Mouse (Mus musculus) heart, adult 2 months (tissue): ENCODE measurements at regions not wholly inside any gene's neighbourhood (a gene's known extent, or its start where the extent isn't known, plus 50 kb on each side); places are given as distances from the start of the nearest gene placed in this dataset.

ENCODE experiments used
- DNase-seq, 2 experiments: peaks; one replicate each; pipeline ENCODE4 v3.0.0; 2021
- H3K27ac ChIP-seq: fragments of 200-600 bp; 2 replicates; pipeline ENCODE4 v1.8.1; 2022
- H3K27me3 ChIP-seq: fragments of 200-500 bp; 2 replicates; pipeline ENCODE4 v1.6.1; 2012; ENCODE audit warnings: mild to moderate bottlenecking, low read length, inconsistent platforms, mixed read lengths; ENCODE audit not compliant: control insufficient read depth, insufficient read depth
- H3K36me3 ChIP-seq: fragments of 200-500 bp; 2 replicates; pipeline ENCODE4 v1.6.1; 2012; ENCODE audit warnings: low read length, inconsistent platforms; ENCODE audit not compliant: control insufficient read depth, insufficient read depth
- H3K4me1 ChIP-seq: fragments of 200-500 bp; 2 replicates; pipeline ENCODE4 v1.6.1; 2011; ENCODE audit warnings: low read length; ENCODE audit not compliant: control insufficient read depth, insufficient read depth
- H3K4me3 ChIP-seq: fragments of 200-600 bp; 2 replicates; pipeline ENCODE4 v1.8.1; 2022
- H3K79me2 ChIP-seq: fragments of 200-500 bp; replicated peaks from 2 replicates; pipeline ENCODE4 v1.6.1; 2012; ENCODE audit warnings: mild to moderate bottlenecking, inconsistent platforms, low read length, moderate library complexity, mixed read lengths; ENCODE audit not compliant: control insufficient read depth, insufficient read depth
- H3K9ac ChIP-seq: fragments of 200-500 bp; 2 replicates; pipeline ENCODE4 v1.6.1; 2012; ENCODE audit warnings: low read depth, mild to moderate bottlenecking, control low read depth, inconsistent platforms, low read length, mixed read lengths
- CTCF ChIP-seq: fragments of 200-600 bp; IDR thresholded peaks from 2 replicates; pipeline ENCODE4 v1.8.1; 2022; ENCODE audit warnings: antibody characterized with exemption, mild to moderate bottlenecking, moderate library complexity
- EP300 ChIP-seq: fragments of 200-500 bp; IDR thresholded peaks from 2 replicates; pipeline ENCODE4 v1.6.1; 2011; ENCODE audit warnings: low read depth, low read length, control low read depth; ENCODE audit not compliant: insufficient read depth
- POLR2A ChIP-seq: fragments of 200-500 bp; IDR thresholded peaks from 2 replicates; pipeline ENCODE4 v1.6.1; 2011; ENCODE audit warnings: mild to moderate bottlenecking, low read depth, low read length, control low read depth; ENCODE audit not compliant: insufficient read depth
- WGBS: fragments of 180-500 bp; shearing (Covaris S2); methylation state at CpG from one replicate; pipeline ENCODE4 v1.1.7; 2018; 5-methylcytosine and 5-hydroxymethylcytosine counted together
- intact Hi-C: fragments of 180-260 bp; cut with DNase I; formaldehyde crosslinking; loops from one replicate; pipeline ENCODE4 v1.15.1; 2025

DNA sequence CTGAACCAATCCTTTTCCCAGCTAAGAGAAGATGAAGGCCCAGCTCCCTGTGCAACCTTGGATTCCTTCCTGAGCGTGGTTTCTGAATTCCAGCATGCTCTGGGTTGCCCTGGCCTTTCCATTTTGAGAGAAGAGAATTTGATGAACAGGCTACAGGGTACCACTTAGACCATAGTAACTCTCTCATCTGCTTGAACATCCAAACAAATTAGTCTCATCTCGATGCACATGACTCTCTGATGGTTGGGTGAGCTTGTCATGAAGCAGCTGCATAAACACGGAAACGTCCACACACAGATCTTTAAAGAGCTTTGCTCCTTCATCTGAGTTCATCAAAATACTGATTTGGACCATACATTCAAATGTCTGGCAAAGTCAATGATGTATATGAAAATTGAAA lies 414.0 kb upstream of the Rgma start:
- Histone ChIP-seq H3K9ac (no peak overlapping the region), H3K27ac (no peak overlapping the region), H3K27me3 (no peaks in the 10 kb centered on the region), H3K36me3 (no peaks in the 10 kb centered on the region), H3K4me1 (no peaks in the 10 kb centered on the region), H3K4me3 (no peak overlapping the region), H3K79me2 (no peaks in the 10 kb centered on the region)
- intact Hi-C loops: no loop called here
- no peak for DNase-seq
- TF ChIP-seq EP300 (no peak), POLR2A (no peak), CTCF (no peak)
- 81% methylated on average over 4 of the region's 4 CpGs for WGBS

DNA sequence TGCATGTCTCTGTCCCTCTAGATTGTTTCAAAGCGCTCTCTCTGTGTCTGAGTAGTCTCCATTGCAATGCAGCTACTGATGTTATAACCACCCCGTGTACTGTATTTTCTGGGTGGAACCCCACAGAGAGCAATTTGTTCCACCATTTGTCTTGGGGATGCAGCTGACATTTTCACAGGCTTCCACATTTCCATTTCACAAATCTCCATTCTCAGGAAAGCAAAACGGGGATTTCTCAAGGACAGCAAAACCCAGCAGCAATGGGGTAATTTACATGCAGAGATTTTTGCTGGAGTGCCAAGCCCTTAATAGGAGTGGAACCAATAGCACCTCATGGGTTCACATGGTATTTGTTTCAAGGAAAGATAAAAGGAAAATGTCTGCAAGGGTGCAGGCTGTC lies 412.5 kb upstream of the Rgma start:
- TF ChIP-seq CTCF: no peak
- TF ChIP-seq EP300: no peak
- no peak for TF ChIP-seq POLR2A
- Histone ChIP-seq H3K27ac (no peak overlapping the region), H3K4me3 (no peak overlapping the region), H3K9ac (no peak overlapping the region), H3K36me3 (no peaks in the 10 kb centered on the region), H3K27me3 (no peaks in the 10 kb centered on the region), H3K79me2 (no peaks in the 10 kb centered on the region), H3K4me1 (no peaks in the 10 kb centered on the region)
- WGBS: 52% methylated on average over 3 of the region's 3 CpGs
- intact Hi-C loops: no loop called here
- DNase-seq: no peak

DNA sequence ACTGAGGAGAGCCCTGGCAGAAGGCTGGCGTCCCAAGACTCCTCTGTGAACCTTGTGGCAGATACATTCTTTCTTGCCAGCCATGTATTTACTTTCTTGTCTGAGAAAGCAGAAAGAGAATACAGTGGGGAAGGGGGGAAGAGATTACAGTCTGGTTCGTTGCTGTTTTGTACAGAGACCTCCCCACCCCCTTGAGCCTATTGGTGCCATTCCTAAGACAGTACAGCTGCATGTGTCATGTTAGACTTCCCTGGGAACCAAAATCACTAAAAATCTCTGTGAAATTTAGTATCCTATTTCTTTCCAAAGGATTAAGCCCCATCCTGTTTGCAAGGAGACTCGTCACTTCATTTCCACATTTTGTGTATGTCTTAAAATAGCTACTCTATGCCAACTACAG lies 411.4 kb upstream of the Rgma start:
- Histone ChIP-seq H3K27me3 (no peaks in the 10 kb centered on the region), H3K27ac (no peak overlapping the region), H3K4me3 (no peak overlapping the region), H3K4me1 (no peaks in the 10 kb centered on the region), H3K36me3 (no peaks in the 10 kb centered on the region), H3K79me2 (no peaks in the 10 kb centered on the region), H3K9ac (no peak overlapping the region)
- no peak for TF ChIP-seq CTCF
- TF ChIP-seq POLR2A: no peak
- TF ChIP-seq EP300: no peak
- WGBS: 59% methylated on average over 3 of the region's 3 CpGs
- DNase-seq: no peak
- intact Hi-C loops: no loop called here

DNA sequence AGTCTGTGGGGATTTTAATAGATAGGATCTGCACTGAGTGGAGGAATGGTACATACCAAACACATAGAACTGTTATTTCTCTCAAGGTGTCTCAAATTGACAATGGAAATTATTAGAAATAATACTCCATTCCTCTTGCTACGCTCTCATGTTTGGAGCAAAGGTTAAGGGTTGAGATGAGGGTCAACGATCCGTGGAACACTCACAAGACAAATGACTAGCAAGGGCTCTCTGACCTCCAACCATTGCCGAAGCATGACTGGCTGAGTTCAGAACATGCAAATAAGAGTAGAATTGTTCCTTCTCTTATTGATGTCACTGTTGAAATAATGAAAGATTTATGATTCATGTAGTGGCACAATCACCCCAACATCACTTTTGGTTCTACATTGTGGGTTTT lies 407.1 kb upstream of the Rgma start:
- Histone ChIP-seq H3K36me3 (no peaks in the 10 kb centered on the region), H3K27me3 (no peaks in the 10 kb centered on the region), H3K4me3 (no peak overlapping the region), H3K4me1 (peaks cover 2% of the 10 kb centered on the region), H3K79me2 (no peaks in the 10 kb centered on the region), H3K27ac (no peak overlapping the region), H3K9ac (no peak overlapping the region)
- no peak for DNase-seq
- whole genome bisulfite sequencing: 87% methylated on average over 4 of the region's 4 CpGs
- TF ChIP-seq POLR2A (no peak), CTCF (no peak), EP300 (no peak)
- intact Hi-C loops: no loop called here

DNA sequence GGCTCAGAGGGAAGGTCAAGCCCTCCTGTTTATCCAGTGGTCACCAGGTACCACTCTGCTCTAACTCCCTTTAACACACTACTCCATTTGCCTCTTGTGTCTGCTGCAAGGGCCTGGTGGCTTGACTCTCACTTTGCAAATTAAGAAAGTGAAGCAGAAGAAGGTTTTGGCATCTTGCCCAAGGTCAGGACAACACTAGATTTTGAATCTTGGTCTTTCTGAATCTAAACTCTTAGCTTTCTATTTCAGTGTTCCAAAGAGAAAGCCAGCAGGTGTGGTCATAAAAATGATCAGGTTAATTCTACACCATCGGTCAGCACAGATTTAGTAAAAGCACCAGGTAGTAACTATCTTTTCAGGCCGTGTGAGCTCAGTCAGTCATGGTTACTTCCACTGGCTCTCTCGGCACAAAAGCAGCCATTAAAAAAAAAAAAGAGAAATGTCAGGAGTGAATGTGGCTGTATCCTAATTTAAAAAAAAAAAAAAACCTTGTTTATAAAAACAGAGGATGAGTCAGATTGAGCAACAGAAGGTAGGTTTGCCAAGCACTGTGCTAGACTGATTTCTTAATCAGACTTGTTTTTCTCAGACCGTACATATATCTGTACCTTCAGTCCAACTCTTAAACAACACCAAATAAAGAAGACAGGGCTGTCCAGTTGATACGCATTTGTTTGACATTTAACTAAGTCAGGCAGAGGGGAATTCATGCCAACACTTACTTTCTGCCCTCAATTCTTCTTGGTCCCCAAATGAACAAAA lies 403.6 kb upstream of the Rgma start:
- H3K4me3 ChIP-seq: no peak overlapping the region
- H3K79me2 ChIP-seq: no peaks in the 10 kb centered on the region
- no peak for DNase-seq
- no peaks in the 10 kb centered on the region for H3K36me3 ChIP-seq
- H3K27me3 ChIP-seq: no peaks in the 10 kb centered on the region
- TF ChIP-seq POLR2A (no peak), EP300 (no peak), CTCF (no peak)
- H3K9ac ChIP-seq: no peak overlapping the region
- 53% methylated on average over 5 of the region's 5 CpGs for WGBS
- H3K27ac ChIP-seq: peak overlapping the region; percentile 64
- intact Hi-C loops: no loop called here
- peaks cover 2% of the 10 kb centered on the region for H3K4me1 ChIP-seq

DNA sequence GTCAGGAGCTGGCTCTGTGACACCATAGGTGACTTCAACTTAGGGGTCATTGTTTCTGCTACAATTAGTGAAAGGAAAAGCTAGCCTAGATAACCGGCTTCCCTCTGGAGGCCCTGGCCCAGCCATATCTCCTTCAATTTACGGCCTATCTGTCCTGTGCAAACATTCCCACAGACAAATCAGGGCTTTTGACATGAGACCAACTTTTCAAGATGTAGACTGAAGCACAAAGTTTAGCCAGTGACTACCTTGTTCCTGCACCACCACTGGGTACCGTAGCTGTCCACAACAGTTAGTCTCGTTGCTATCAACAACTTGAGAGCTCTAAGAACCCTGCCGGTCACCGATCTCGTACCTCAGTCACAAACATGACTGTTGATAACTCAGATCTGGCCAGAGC lies 402.9 kb upstream of the Rgma start:
- intact Hi-C loops: no loop called here
- TF ChIP-seq CTCF (no peak), POLR2A (no peak), EP300 (no peak)
- Histone ChIP-seq H3K4me3 (no peak overlapping the region), H3K27ac (peak overlapping the region; percentile 64), H3K9ac (no peak overlapping the region), H3K4me1 (peaks cover 2% of the 10 kb centered on the region), H3K27me3 (no peaks in the 10 kb centered on the region), H3K79me2 (no peaks in the 10 kb centered on the region), H3K36me3 (no peaks in the 10 kb centered on the region)
- DNase-seq: peak; percentile 31 to 38
- WGBS: 23% methylated on average over 7 of the region's 7 CpGs
